Mouse (Mus musculus): ENCODE results near the gene Pex11a.

DNA sequence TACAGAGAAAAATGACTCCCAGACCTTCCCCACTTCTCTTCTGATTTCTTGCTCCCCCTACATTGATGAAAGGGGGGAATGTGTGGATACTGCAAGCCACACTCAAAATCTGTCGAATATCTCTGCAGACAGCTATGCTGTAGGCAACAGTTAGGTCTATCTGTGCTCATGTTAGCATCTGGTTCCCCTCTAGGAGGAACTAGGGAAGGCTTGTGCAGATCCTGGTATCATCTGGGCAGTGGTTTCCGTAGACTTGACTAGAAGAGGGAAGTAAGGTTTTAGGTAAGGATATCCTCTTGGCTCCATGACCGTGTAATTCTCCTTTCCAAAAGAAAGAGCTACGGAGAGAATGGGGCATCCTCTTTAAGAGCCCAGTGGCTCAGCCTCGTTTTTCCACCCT, 1.7 kb upstream of the Pex11a start:
- TF ChIP-seq CTCF (IDR thresholded peaks at IDR 0.05) (no peak), EP300 (IDR thresholded peaks at IDR 0.05) (no peak)

Measured in lung, postnatal 0 days (tissue).